Mouse (Mus musculus): Measurements from ENCODE around the gene Calcb. TPM values are rescaled to one million over a fixed set of nuclear protein-coding genes. Genes with fewer than 3 reads are reported as not detected.
A peak's percentile ranks its signal among the peaks of the same experiment; 100 is the strongest.
"Not testable (repeated sequence)": the region's sequence is repeated elsewhere in the genome, so short reads cannot be mapped to it uniquely, and the experiment has no call there.

Calcb gene
- 2.2 and 2.3 TPM in 2 replicates for polyA plus RNA-seq (2015; fragmentation: Nextera tagmentation; extraction: Ambion mirVana)

DNA sequence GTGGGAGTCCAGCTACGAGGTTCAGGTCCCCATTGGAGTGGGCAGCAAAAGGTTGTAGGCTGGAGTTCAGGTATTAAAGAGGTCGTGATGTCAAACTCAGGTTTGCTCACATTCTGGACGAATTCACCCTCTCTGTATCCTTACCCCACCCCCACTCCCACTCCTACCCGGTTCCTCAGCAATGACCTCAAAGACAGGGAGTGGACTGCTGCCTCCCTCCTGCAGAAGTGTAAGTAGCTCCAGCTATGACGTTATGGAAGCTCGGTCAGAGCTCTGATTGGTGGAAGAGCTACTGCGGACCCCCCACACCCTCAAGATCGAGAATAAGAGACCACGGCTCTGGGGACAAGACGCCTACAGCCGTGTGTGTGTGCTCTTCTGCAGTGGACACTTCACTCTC lies at the start of gene Calcb:
Gene Calcb (plus strand): TSS at position 344 of the 400 bp plus-strand sequence.
- no peak within 1 kb of the TSS for H3K9ac ChIP-seq
- peak within 1 kb of the TSS; percentile 23 for H3K4me3 ChIP-seq (replicated peaks)
- peaks cover 19% of the 10 kb centered on the region for H3K4me1 ChIP-seq
- ATAC-seq (ENCODE audit: insufficient number of reproducible peaks, low FRiP score, low TSS enrichment, low read depth): no peak
- no peak within 1 kb of the TSS for H3K27ac ChIP-seq (replicated peaks)
- 6% methylated on average over 11 of the region's 11 CpGs for WGBS
- H3K36me3 ChIP-seq: no peaks in the 10 kb centered on the region
- H3K9me3 ChIP-seq (replicated peaks): no peaks in the 10 kb centered on the region
- H3K27me3 ChIP-seq: peaks cover 42% of the 10 kb centered on the region
- H3K4me2 ChIP-seq (replicated peaks): peak within 1 kb of the TSS; percentile 32

DNA sequence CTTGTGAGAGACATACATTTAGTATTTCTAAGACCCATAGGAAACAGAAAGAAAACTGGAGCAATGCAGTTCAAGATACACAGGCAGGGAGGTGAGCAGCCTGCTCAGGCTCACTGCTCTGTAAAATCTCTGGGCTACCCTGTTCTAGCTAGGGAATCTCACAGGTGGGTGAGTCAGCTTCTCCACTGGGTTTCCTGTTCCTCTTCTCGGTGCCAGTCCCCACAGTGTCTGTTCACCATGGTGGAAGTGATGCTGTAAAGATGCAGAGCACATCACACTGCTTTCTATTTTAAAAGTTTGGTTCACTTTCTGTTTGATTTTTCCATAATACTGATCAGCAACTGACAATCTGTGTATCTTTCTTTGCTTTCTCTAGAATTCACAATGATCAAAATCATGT lies 47.0 kb upstream of the Calcb start:
- no peaks in the 10 kb centered on the region for H3K4me1 ChIP-seq
- 71% methylated on average over 1 of the region's 1 CpGs for WGBS
- H3K9me3 ChIP-seq (replicated peaks): no peaks in the 10 kb centered on the region
- H3K36me3 ChIP-seq: no peaks in the 10 kb centered on the region
- no peak overlapping the region for H3K4me3 ChIP-seq (replicated peaks)
- ATAC-seq (ENCODE audit: insufficient number of reproducible peaks, low FRiP score, low TSS enrichment, low read depth): no peak
- no peak overlapping the region for H3K4me2 ChIP-seq (replicated peaks)
- no peaks in the 10 kb centered on the region for H3K27me3 ChIP-seq
- H3K27ac ChIP-seq (replicated peaks): no peak overlapping the region
- H3K9ac ChIP-seq: no peak overlapping the region

DNA sequence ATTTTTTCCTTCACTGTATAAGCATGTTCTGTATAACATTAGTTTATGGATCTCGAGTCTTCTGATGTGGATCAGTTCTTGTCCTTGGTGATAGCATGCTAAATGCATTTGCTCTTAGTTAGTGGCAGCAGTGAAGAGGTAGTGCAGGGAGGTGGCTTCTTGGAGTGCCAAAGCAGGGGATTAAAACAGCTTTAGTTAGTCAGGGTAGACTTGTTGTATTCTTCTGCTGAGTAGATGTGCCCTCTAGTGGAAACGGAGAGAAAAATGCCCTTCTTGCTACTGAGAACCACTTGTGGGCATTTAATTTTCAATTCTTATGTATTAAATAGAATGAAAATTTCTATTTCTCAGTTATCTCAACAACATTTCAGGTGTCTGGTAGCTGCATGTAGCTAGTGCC lies 45.7 kb upstream of the Calcb start:
- no peak for ATAC-seq (ENCODE audit: insufficient number of reproducible peaks, low FRiP score, low TSS enrichment, low read depth)
- H3K9ac ChIP-seq: no peak overlapping the region
- no peaks in the 10 kb centered on the region for H3K27me3 ChIP-seq
- H3K27ac ChIP-seq (replicated peaks): no peak overlapping the region
- no peak overlapping the region for H3K4me2 ChIP-seq (replicated peaks)
- no peak overlapping the region for H3K4me3 ChIP-seq (replicated peaks)
- WGBS: 28% methylated on average over 2 of the region's 2 CpGs
- H3K9me3 ChIP-seq (replicated peaks): no peaks in the 10 kb centered on the region
- no peaks in the 10 kb centered on the region for H3K4me1 ChIP-seq
- no peaks in the 10 kb centered on the region for H3K36me3 ChIP-seq

DNA sequence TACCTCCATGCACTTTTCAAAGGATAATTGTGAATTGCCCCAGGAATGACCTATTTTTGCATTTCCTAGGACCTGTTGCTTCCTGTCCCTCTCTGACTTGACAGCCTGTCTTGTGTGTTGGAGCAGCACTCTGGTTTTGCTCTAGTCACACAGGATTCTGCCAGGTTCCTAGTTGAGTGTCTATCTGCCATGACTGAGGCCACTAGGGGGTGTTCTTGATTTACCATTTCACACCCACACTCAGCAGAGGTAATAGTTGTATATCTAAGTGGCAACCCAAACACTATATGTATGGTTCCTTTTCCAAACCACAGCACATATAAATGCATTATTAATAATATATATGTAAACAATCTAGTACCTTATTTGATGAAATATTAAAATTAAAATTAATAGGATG lies 26.1 kb upstream of the Calcb start:
- no peaks in the 10 kb centered on the region for H3K36me3 ChIP-seq
- H3K4me1 ChIP-seq: no peaks in the 10 kb centered on the region
- no peak overlapping the region for H3K9ac ChIP-seq
- H3K4me2 ChIP-seq (replicated peaks): no peak overlapping the region
- no peak overlapping the region for H3K4me3 ChIP-seq (replicated peaks)
- no peak for ATAC-seq (ENCODE audit: insufficient number of reproducible peaks, low FRiP score, low TSS enrichment, low read depth)
- no peaks in the 10 kb centered on the region for H3K9me3 ChIP-seq (replicated peaks)
- H3K27me3 ChIP-seq: no peaks in the 10 kb centered on the region
- H3K27ac ChIP-seq (replicated peaks): no peak overlapping the region

GRCm38 (mm10) chr7:114700871-114701270 lies 17.6 kb upstream of the Calcb start:
- no peak overlapping the region for H3K4me2 ChIP-seq (replicated peaks)
- H3K27me3 ChIP-seq: no peaks in the 10 kb centered on the region
- H3K4me3 ChIP-seq (replicated peaks): no peak overlapping the region
- H3K27ac ChIP-seq (replicated peaks): no peak overlapping the region
- 23% methylated on average over 2 of the region's 2 CpGs for WGBS
- no peak overlapping the region for H3K9ac ChIP-seq
- H3K4me1 ChIP-seq: peaks cover 8% of the 10 kb centered on the region
- no peak for ATAC-seq (ENCODE audit: insufficient number of reproducible peaks, low FRiP score, low TSS enrichment, low read depth)
- no peaks in the 10 kb centered on the region for H3K36me3 ChIP-seq
- no peaks in the 10 kb centered on the region for H3K9me3 ChIP-seq (replicated peaks)

DNA sequence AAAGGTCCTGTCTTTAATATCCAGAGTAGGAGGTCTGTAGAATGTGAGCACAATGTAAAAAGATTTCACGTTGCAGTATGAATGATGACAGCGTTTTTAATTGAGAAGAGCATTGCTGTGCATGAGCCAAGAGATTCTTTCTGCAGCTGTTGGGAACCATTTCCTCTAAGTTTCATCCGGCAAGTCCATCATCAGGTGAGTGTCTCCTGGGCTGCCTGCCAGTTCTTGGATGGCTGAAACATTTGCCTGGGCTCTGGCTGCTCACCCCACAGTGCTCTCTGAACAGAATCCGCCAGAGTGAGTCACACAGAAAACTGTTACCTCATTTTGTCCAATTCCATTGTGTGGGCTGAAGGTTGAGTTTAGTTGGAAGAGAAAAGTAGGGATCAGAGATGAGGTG lies 11.7 kb upstream of the Calcb start:
- H3K4me3 ChIP-seq (replicated peaks): no peak overlapping the region
- H3K27ac ChIP-seq (replicated peaks): no peak overlapping the region
- no peak overlapping the region for H3K4me2 ChIP-seq (replicated peaks)
- no peaks in the 10 kb centered on the region for H3K36me3 ChIP-seq
- H3K27me3 ChIP-seq: no peaks in the 10 kb centered on the region
- WGBS: 72% methylated on average over 4 of the region's 4 CpGs
- no peak for ATAC-seq (ENCODE audit: insufficient number of reproducible peaks, low FRiP score, low TSS enrichment, low read depth)
- no peaks in the 10 kb centered on the region for H3K4me1 ChIP-seq
- H3K9ac ChIP-seq: no peak overlapping the region
- H3K9me3 ChIP-seq (replicated peaks): no peaks in the 10 kb centered on the region

- ATAC-seq (ENCODE audit: insufficient number of reproducible peaks, low FRiP score, low TSS enrichment, low read depth): no peak
- Histone ChIP-seq H3K4me2 (replicated peaks) (no peak overlapping the region), H3K9me3 (replicated peaks) (no peaks in the 10 kb centered on the region), H3K4me3 (replicated peaks) (no peak overlapping the region), H3K27me3 (no peaks in the 10 kb centered on the region), H3K4me1 (no peaks in the 10 kb centered on the region), H3K36me3 (no peaks in the 10 kb centered on the region), H3K27ac (replicated peaks) (no peak overlapping the region), H3K9ac (no peak overlapping the region)
- WGBS: 75% methylated on average over 1 of the region's 1 CpGs
Observed at GRCm38 (mm10) chr7:114707398-114707797, 11.0 kb upstream of the Calcb start.

GRCm38 (mm10) chr7:114710419-114710818 lies 8.0 kb upstream of the Calcb start:
- Histone ChIP-seq H3K36me3 (no peaks in the 10 kb centered on the region), H3K9me3 (replicated peaks) (no peaks in the 10 kb centered on the region), H3K4me1 (no peaks in the 10 kb centered on the region), H3K4me2 (replicated peaks) (no peak overlapping the region), H3K27me3 (no peaks in the 10 kb centered on the region; the same call in 1 of the 2 replicates), H3K4me3 (replicated peaks) (no peak overlapping the region), H3K27ac (replicated peaks) (no peak overlapping the region), H3K9ac (no peak overlapping the region)
- WGBS: 60% methylated on average over 2 of the region's 2 CpGs
- ATAC-seq (ENCODE audit: insufficient number of reproducible peaks, low FRiP score, low TSS enrichment, low read depth): no peak

DNA sequence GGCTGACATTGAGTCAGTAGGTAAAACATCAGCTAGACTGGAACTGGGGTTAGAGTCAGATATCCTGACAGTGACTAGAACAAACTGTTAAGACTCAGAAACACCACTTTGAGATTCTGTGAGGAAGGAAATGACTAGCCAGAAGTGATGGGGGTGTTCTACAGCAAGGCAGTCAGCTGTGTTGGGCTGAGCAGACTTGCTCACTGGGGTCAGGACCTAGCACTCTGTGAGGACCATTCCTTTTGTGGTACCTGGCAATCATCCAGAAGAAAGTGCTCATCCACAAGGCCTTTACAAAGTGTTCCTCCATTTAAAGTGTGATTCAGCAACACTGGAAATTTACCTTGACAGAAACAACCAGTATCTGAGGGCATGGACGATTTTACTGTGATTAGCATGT lies 5.9 kb upstream of the Calcb start:
- Histone ChIP-seq H3K4me1 (no peaks in the 10 kb centered on the region), H3K9me3 (replicated peaks) (no peaks in the 10 kb centered on the region), H3K9ac (no peak overlapping the region), H3K27ac (replicated peaks) (0 out of 2 replicates have a peak overlapping the region, but pooled peaks have one; percentile 0), H3K4me2 (replicated peaks) (no peak overlapping the region), H3K4me3 (replicated peaks) (no peak overlapping the region), H3K27me3 (peaks cover 11% of the 10 kb centered on the region), H3K36me3 (no peaks in the 10 kb centered on the region)
- 41% methylated on average over 1 of the region's 1 CpGs for WGBS
- ATAC-seq (ENCODE audit: insufficient number of reproducible peaks, low FRiP score, low TSS enrichment, low read depth): no peak

DNA sequence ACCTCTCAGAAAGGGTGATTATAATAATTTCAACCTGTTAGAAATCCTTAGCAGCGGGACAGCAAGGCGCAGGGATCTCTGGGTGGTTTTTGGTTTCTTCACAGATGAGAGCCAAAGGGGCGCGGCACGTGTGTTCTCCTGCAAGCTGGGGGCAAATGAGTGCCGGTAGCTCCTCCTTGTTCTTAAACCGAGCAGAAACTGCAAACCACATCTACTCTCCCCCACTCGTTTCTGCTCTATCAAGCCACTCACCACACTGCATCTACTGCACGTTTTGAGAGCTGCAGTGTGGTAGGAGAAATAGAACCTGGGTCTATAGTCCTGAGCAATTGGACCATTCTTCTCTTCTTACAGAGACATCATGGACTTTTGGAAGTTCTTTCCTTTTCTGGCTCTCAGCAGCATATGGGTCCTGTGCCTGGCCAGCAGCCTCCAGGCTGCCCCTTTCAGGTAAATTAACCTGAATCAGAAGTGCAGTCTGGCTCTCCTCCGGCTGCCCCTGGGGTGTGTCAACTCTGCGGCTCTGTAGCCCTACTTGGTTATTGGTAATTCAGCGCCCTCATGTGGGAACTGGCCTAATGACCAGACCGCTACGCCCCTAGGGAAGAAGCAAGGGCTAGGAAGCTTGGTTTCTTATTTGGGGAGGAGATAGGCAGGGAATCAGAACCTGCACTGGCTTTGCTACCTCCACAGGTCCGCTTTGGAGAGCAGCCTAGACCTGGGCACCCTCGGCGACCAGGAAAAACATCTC lies 1.1 kb downstream of the Calcb start:
- H3K27me3 ChIP-seq: peaks cover 42% of the 10 kb centered on the region

DNA sequence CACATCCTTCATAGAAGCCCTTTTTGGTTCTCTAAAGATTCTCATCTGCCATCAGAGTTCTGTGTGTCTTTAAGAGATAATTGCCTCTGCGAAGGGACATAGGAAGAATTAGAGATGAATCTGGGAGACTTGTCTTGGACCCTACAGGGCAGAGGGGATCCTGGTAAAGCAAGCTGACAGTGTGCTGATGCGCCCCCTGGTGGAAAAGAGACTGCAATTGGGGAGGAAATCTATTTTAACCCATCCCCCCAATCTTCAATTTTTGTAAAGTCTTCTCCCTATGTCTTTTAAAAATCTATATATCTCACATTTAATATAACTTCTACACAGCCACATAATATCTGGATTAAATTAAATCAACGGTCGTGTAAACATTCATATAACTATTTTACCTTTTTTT lies 11.3 kb downstream of the Calcb start:
- not testable (repeated sequence) for H3K9me3 ChIP-seq (replicated peaks); H3K27ac ChIP-seq (replicated peaks); H3K36me3 ChIP-seq; H3K27me3 ChIP-seq; H3K4me1 ChIP-seq; H3K9ac ChIP-seq; H3K4me3 ChIP-seq (replicated peaks); H3K4me2 ChIP-seq (replicated peaks); ATAC-seq (ENCODE audit: insufficient number of reproducible peaks, low FRiP score, low TSS enrichment, low read depth)
- 56% methylated on average over 4 of the region's 4 CpGs for WGBS

More for the DNA sequence above, 1.1 kb downstream of the Calcb start:
- ATAC-seq (ENCODE audit: insufficient number of reproducible peaks, low FRiP score, low TSS enrichment, low read depth): 0 out of 2 replicates have a peak, but pooled peaks have one; percentile 34
- peaks cover 19% of the 10 kb centered on the region for H3K4me1 ChIP-seq
- H3K4me2 ChIP-seq (replicated peaks): peak overlapping the region; percentile 32
- 4% methylated on average over 17 of the region's 17 CpGs for WGBS
- no peaks in the 10 kb centered on the region for H3K9me3 ChIP-seq (replicated peaks)
- no peak overlapping the region for H3K9ac ChIP-seq
- no peak overlapping the region for H3K27ac ChIP-seq (replicated peaks)
- no peaks in the 10 kb centered on the region for H3K36me3 ChIP-seq
- H3K4me3 ChIP-seq (replicated peaks): peak overlapping the region; percentile 23; the same call in 1 of the 2 replicates

DNA sequence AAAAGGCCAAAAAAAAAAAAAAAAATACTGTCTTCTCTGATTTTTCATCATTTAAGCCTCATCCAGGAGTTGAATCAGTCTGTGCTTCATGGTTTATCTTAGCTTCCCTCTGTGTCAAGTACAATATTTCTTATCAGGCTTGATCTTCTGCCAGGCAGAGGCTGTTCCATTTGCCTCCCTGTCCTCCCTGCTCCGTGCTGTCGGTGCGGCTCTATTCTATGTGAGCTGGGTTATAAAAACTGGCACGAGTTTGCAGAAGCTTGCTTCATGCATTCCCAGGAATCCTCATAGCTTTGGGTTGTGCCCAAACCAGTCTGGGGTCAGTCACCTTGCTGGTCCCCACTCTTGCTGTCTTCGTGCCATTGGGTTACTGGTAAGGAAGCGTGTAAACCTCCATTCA lies 12.7 kb downstream of the Calcb start:
- H3K9me3 ChIP-seq (replicated peaks): no peaks in the 10 kb centered on the region
- no peak overlapping the region for H3K27ac ChIP-seq (replicated peaks)
- H3K4me2 ChIP-seq (replicated peaks): no peak overlapping the region
- no peak for ATAC-seq (ENCODE audit: insufficient number of reproducible peaks, low FRiP score, low TSS enrichment, low read depth)
- 77% methylated on average over 6 of the region's 6 CpGs for WGBS
- H3K4me3 ChIP-seq (replicated peaks): no peak overlapping the region
- H3K27me3 ChIP-seq: no peaks in the 10 kb centered on the region
- H3K36me3 ChIP-seq: no peaks in the 10 kb centered on the region
- no peak overlapping the region for H3K9ac ChIP-seq
- no peaks in the 10 kb centered on the region for H3K4me1 ChIP-seq

Measured in embryonic facial prominence, embryonic 15.5 days (tissue).